Mouse (Mus musculus): ENCODE results near the gene Nme7. TPM values are rescaled to one million over a fixed set of nuclear protein-coding genes. Genes with fewer than 3 reads are reported as not detected.

Nme7 gene
- polyA plus RNA-seq, 1 experiment from 2014 or later, result 14.9 TPM

GRCm38 (mm10) chr1:164455614-164456013 lies 151.7 kb downstream of the Nme7 start:
- peak overlapping the region; percentile 96 for H3K27ac ChIP-seq (replicated peaks)
- peak overlapping the region; percentile 69 for H3K4me2 ChIP-seq (replicated peaks; ENCODE audit: low read depth)
- TF ChIP-seq CTCF (IDR thresholded peaks at IDR 0.05; ENCODE audit: low read depth) (peak; percentile 73), EP300 (optimal IDR thresholded peaks at IDR 0.05) (no peak)
- H3K36me3 ChIP-seq (ENCODE audit: control insufficient read depth, insufficient read depth, low read length), result peaks cover 4% of the 10 kb centered on the region; the same call in 1 of the 2 replicates
- 46% methylated on average over 7 of the region's 7 CpGs for WGBS
- peak overlapping the region; percentile 92 for H3K9ac ChIP-seq (ENCODE audit: low read length)
- no peaks in the 10 kb centered on the region for H3K9me3 ChIP-seq (ENCODE audit: control insufficient read depth, low read length)
- ATAC-seq (ENCODE audit: low FRiP score, low TSS enrichment) (no peak), DNase-seq (ENCODE audit: low spot score) (peak; percentile 67)
- H3K4me1 ChIP-seq (replicated peaks; ENCODE audit: control insufficient read depth, insufficient read depth), result no peaks in the 10 kb centered on the region
- no peaks in the 10 kb centered on the region for H3K27me3 ChIP-seq (ENCODE audit: control insufficient read depth, insufficient read depth, low read length)
- H3K4me3 ChIP-seq (ENCODE audit: low read depth, low read length), result peak overlapping the region; percentile 80

DNA sequence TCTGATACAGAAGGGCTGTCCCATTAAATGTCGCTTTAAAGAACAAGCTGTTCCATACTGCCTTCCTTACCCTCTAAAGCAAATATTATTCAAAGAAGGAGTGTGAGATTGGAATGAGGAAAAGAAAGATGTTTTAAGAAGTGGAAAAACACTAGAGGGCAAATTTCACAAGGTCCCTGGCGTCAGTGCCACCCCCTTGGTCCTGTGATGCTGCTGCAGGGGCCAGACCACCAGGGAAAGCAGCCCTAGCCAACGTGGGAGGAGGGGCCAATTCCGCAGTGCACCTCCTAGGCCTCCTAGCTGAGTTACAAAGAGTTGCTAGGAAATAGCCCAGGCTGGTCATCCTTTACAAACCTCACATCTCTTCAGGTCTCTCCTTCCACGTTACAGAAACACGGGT lies 152.1 kb downstream of the Nme7 start:
- Histone ChIP-seq H3K27ac (replicated peaks) (peak overlapping the region; percentile 96), H3K9ac (ENCODE audit: low read length) (peak overlapping the region; percentile 92), H3K4me2 (replicated peaks; ENCODE audit: low read depth) (peak overlapping the region; percentile 69), H3K36me3 (ENCODE audit: control insufficient read depth, insufficient read depth, low read length) (peaks cover under 1% of the 10 kb centered on the region; the same call in 1 of the 2 replicates), H3K4me1 (replicated peaks; ENCODE audit: control insufficient read depth, insufficient read depth) (no peaks in the 10 kb centered on the region; the same call in 1 of the 2 replicates), H3K27me3 (ENCODE audit: control insufficient read depth, insufficient read depth, low read length) (no peaks in the 10 kb centered on the region), H3K9me3 (ENCODE audit: control insufficient read depth, low read length) (no peaks in the 10 kb centered on the region), H3K4me3 (ENCODE audit: low read depth, low read length) (peak overlapping the region; percentile 80)
- 29% methylated on average over 6 of the region's 6 CpGs for WGBS
- DNase-seq (ENCODE audit: low spot score) (peak; percentile 82), ATAC-seq (ENCODE audit: low FRiP score, low TSS enrichment) (peak; percentile 16; the same call in 1 of the 2 replicates)
- TF ChIP-seq EP300 (optimal IDR thresholded peaks at IDR 0.05) (no peak), CTCF (IDR thresholded peaks at IDR 0.05; ENCODE audit: low read depth) (no peak)

GRCm38 (mm10) chr1:164456731-164457130 lies 152.8 kb downstream of the Nme7 start:
- ATAC-seq (ENCODE audit: low FRiP score, low TSS enrichment), result no peak
- WGBS, result 9% methylated on average over 7 of the region's 8 CpGs
- H3K4me1 ChIP-seq (replicated peaks; ENCODE audit: control insufficient read depth, insufficient read depth), result peaks cover 5% of the 10 kb centered on the region; the same call in 1 of the 2 replicates
- H3K4me3 ChIP-seq (ENCODE audit: low read depth, low read length), result peak overlapping the region; percentile 80
- H3K9ac ChIP-seq (ENCODE audit: low read length), result peak overlapping the region; percentile 92
- H3K27me3 ChIP-seq (ENCODE audit: control insufficient read depth, insufficient read depth, low read length), result no peaks in the 10 kb centered on the region
- TF ChIP-seq CTCF (IDR thresholded peaks at IDR 0.05; ENCODE audit: low read depth) (no peak), EP300 (optimal IDR thresholded peaks at IDR 0.05) (no peak)
- H3K9me3 ChIP-seq (ENCODE audit: control insufficient read depth, low read length), result no peaks in the 10 kb centered on the region
- DNase-seq (ENCODE audit: low spot score), result no peak
- H3K27ac ChIP-seq (replicated peaks), result peak overlapping the region; percentile 96
- no peaks in the 10 kb centered on the region for H3K36me3 ChIP-seq (ENCODE audit: control insufficient read depth, insufficient read depth, low read length)
- peak overlapping the region; percentile 69 for H3K4me2 ChIP-seq (replicated peaks; ENCODE audit: low read depth)

- Histone ChIP-seq H3K27ac (replicated peaks) (peak overlapping the region; percentile 96), H3K9ac (ENCODE audit: low read length) (peak overlapping the region; percentile 92), H3K4me1 (replicated peaks; ENCODE audit: control insufficient read depth, insufficient read depth) (peaks cover 7% of the 10 kb centered on the region), H3K4me3 (ENCODE audit: low read depth, low read length) (peak overlapping the region; percentile 80), H3K9me3 (ENCODE audit: control insufficient read depth, low read length) (no peaks in the 10 kb centered on the region), H3K36me3 (ENCODE audit: control insufficient read depth, insufficient read depth, low read length) (no peaks in the 10 kb centered on the region), H3K4me2 (replicated peaks; ENCODE audit: low read depth) (peak overlapping the region; percentile 69), H3K27me3 (ENCODE audit: control insufficient read depth, insufficient read depth, low read length) (no peaks in the 10 kb centered on the region)
- 0% methylated on average over 41 of the region's 76 CpGs for WGBS
- ATAC-seq (ENCODE audit: low FRiP score, low TSS enrichment) (peak; percentile 35), DNase-seq (ENCODE audit: low spot score) (no peak)
- TF ChIP-seq EP300 (optimal IDR thresholded peaks at IDR 0.05) (no peak), CTCF (IDR thresholded peaks at IDR 0.05; ENCODE audit: low read depth) (no peak)
Observed at GRCm38 (mm10) chr1:164457531-164458244, 153.8 kb downstream of the Nme7 start.

- peak within 1 kb of the TSS; percentile 69 for H3K4me2 ChIP-seq (replicated peaks; ENCODE audit: low read depth)
- H3K4me3 ChIP-seq (ENCODE audit: low read depth, low read length), result peak within 1 kb of the TSS; percentile 80
- WGBS, result 3% methylated on average over 21 of the region's 35 CpGs
- no peaks in the 10 kb centered on the region for H3K36me3 ChIP-seq (ENCODE audit: control insufficient read depth, insufficient read depth, low read length)
- H3K4me1 ChIP-seq (replicated peaks; ENCODE audit: control insufficient read depth, insufficient read depth), result peaks cover 7% of the 10 kb centered on the region
- H3K27ac ChIP-seq (replicated peaks), result peak within 1 kb of the TSS; percentile 96
- DNase-seq (ENCODE audit: low spot score), result peak; percentile 95
- peak within 1 kb of the TSS; percentile 92 for H3K9ac ChIP-seq (ENCODE audit: low read length)
- peak; percentile 81 for ATAC-seq (ENCODE audit: low FRiP score, low TSS enrichment)
- no peaks in the 10 kb centered on the region for H3K9me3 ChIP-seq (ENCODE audit: control insufficient read depth, low read length)
- no peaks in the 10 kb centered on the region for H3K27me3 ChIP-seq (ENCODE audit: control insufficient read depth, insufficient read depth, low read length)
- TF ChIP-seq EP300 (optimal IDR thresholded peaks at IDR 0.05) (no peak), CTCF (IDR thresholded peaks at IDR 0.05; ENCODE audit: low read depth) (peak; percentile 48)
Observed at GRCm38 (mm10) chr1:164458245-164458613, 154.3 kb downstream of the Nme7 start, which contains the start of gene Atp1b1. Atp1b1 (minus strand) TSS chr1:164458355.

DNA sequence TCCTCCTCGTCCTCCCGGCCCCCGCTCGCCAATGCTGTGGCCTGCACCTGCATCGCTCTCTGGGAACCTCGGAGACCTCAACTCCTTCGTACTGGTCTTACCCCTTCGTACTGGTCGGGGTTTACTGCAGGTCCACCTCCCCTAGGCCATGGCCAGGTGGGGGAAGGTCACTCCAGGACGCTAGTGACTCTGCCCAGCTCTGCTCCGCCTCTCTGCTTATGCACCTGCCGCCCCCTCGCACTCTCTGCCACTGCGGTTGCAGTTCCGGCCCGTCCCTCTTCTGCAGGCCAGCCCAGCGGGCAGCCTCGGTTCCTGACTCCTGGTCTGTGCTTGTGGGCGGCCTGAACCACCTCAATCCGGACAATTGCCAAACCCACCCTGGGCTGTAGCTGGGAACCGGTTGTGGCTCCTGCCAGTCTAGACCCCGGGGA lies 154.7 kb downstream of the Nme7 start:
- ATAC-seq (ENCODE audit: low FRiP score, low TSS enrichment) (peak; percentile 89), DNase-seq (ENCODE audit: low spot score) (peak; percentile 93)
- Histone ChIP-seq H3K9ac (ENCODE audit: low read length) (peak overlapping the region; percentile 56), H3K4me1 (replicated peaks; ENCODE audit: control insufficient read depth, insufficient read depth) (peaks cover 7% of the 10 kb centered on the region), H3K36me3 (ENCODE audit: control insufficient read depth, insufficient read depth, low read length) (no peaks in the 10 kb centered on the region), H3K4me3 (ENCODE audit: low read depth, low read length) (peak overlapping the region; percentile 80), H3K9me3 (ENCODE audit: control insufficient read depth, low read length) (no peaks in the 10 kb centered on the region), H3K4me2 (replicated peaks; ENCODE audit: low read depth) (peak overlapping the region; percentile 69), H3K27me3 (ENCODE audit: control insufficient read depth, insufficient read depth, low read length) (no peaks in the 10 kb centered on the region), H3K27ac (replicated peaks) (peak overlapping the region; percentile 96)
- TF ChIP-seq CTCF (IDR thresholded peaks at IDR 0.05; ENCODE audit: low read depth) (no peak), EP300 (optimal IDR thresholded peaks at IDR 0.05) (no peak)
- WGBS, result 6% methylated on average over 22 of the region's 22 CpGs
